Mouse (Mus musculus) WW6 (cell line): ENCODE results near the gene Psmc3.
"Not testable (repeated sequence)": the region's sequence is repeated elsewhere in the genome, so short reads cannot be mapped to it uniquely, and the experiment has no call there.

Source experiments
- DNase-seq: peaks from one replicate; pipeline ENCODE4 v3.0.0-alpha.2; 2013; ENCODE audit warnings: low read depth, low spot score

Gene Psmc3

DNA sequence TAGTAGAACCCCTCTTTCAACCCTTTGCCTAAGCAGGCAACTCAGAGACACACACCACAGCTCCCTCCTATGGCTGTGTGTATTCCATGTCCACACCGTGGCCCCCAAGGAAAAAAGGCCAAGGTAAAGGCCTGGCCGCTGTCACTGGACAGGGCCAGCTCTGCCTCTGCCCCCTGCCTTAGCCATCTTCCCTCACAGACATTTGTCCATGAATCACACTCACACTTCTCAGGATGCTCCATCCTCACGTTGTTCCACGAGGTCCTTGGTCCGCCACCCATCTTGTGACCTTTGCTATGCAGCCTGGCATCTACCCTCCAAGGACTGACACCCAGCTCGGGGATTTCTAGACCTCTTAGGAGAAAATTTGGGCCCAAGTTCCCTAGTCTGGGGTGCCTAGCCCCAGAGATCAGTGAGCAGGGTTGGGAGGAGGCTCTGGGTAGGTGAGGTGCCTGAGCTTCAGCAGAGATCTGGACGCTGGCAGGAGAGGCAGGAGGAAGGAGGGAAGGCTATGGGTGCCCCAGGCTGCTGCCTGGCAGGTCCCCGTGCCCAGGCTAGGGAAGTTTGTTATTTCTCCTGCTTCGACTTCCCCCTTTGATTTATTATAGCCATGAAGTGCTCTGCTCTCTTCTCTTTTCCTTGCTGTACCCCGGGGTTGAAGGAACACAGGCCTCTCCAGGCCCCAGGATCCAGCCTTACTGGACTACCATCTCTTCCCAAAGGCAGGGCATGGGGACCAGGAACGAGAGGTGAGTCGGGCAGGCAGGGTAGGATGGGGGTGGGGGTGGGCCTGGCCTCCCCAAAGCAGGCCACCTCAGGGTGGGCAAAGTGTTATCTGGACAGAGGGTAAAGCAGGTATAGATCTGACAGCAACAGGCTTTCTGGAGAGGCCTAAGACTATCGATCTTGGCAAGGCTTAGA, 28.2 kb downstream of the Psmc3 start, which contains the start of gene Spi1:
TSS of gene Spi1 (plus strand) at position 616 of the 921 bp plus-strand sequence.
- no peak for DNase-seq

DNA sequence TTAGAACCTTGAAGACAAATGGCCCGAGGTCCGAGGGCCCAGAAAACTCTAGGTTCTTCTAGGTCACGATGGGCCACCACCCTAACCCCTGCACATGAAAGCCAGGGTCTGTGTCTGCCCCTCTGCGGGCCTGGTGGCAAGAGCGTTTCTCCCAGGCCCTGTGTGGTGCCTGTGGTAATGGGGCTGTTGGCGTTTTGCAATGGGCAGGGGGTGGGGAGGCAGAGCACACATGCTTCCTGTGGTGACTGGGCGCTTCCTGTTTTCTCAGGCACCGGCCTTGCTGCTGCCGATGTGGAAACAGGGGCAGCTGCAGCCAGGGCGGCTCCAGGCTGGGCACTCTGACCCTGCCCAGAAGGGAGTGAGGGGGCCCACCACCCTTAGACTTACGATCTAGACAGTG, 29.0 kb downstream of the Psmc3 start:
- no peak for DNase-seq

DNA sequence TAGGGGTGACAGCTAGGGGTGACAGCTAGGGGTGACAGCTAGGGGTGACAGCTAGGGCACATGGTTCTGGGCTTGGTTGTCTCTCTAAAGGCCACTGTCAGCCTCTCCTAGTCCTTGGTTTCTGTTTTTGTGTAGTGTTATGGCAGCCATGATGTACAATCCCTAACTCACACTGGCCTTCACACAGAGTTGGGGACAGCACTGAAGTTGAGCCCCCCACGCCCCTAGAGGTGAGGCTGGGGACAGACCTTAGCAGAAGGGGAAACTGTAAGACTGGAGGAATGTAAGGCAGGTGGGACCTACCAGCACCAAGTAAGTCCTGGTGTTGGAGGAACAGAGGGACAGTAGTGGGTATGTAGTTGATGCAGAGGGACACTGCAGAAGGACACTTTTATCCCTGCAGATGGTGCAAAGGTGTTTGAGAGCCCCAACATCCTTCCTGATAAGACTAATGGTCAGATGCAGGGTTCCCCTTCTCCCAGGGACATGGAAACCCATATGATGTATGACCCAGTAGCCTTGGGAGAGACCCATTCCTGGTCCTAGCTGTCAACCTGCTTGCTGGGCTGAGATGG, 29.6 kb downstream of the Psmc3 start:
- no peak for DNase-seq

DNA sequence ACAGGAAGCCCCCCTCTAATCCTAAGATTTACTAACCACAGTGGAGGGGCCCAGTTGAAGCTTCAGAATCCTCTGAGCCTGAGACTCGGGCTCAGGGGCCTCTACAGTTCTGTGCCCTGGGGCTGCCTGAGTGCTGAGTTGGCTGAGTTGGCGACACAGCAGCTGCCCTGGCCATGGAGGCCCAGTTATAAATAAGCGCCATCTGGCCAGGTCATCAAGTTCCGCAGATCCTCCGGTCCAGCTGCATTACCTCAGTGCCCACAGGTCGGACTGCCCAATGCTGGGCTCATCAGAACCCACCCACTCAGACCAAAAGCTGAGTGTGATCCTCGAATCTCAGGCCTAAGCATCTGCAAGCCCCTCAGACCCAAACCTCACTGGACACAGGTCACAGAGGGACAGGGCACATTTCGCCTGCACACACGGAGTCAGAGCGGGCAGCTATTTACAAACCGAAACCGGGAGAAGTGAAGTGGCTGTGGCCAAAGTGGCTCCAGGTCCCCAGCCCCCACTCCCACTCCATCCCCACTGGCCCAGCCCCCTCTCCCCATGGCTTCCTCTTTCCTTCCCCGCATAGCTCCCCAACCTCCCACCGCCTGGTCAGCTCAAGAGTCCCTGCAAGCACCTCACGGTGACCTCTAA, 30.5 kb downstream of the Psmc3 start:
- no peak for DNase-seq

DNA sequence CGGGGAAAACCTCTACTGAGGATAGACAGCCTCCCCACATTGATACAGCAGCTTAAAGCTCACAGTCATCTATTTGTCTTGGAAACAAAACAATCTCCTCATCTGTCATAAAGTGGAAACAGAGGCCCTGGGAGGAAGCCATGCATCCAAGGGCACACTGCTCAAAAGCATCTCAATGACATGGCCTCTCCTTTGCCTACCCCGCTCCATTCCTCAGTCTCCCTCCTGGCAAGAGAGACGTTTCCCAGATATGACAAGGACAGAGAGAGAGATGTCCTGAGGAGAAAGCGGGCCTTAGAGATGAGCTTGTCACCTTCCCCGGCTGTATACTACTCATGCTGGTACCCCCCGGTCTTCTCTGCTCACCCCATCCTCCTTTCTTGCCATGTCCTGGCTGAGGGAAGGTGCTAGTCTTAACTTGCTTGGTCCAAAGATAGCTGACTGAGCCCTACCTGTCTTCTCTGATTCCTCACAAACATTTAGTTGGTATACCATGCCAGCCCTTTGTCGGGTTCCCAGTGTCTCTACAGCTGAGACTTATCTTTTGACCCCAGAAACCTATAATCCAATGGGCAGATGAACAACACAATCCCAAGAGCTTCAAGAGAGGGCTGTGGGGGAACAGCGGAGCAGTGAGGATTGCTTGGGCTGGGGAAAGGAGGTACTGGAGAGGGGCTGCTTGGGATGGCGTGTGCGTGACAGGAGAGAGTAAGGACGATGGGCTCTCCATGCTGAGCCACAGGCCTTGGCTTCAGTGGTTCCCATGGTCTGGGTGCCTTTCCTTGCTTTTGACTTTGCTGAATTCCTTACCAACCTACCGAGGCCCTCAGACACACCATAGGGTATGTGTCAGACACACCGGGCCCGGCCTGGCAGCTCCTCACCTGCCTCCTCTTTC, 31.9 kb downstream of the Psmc3 start:
- DNase-seq = no peak

DNA sequence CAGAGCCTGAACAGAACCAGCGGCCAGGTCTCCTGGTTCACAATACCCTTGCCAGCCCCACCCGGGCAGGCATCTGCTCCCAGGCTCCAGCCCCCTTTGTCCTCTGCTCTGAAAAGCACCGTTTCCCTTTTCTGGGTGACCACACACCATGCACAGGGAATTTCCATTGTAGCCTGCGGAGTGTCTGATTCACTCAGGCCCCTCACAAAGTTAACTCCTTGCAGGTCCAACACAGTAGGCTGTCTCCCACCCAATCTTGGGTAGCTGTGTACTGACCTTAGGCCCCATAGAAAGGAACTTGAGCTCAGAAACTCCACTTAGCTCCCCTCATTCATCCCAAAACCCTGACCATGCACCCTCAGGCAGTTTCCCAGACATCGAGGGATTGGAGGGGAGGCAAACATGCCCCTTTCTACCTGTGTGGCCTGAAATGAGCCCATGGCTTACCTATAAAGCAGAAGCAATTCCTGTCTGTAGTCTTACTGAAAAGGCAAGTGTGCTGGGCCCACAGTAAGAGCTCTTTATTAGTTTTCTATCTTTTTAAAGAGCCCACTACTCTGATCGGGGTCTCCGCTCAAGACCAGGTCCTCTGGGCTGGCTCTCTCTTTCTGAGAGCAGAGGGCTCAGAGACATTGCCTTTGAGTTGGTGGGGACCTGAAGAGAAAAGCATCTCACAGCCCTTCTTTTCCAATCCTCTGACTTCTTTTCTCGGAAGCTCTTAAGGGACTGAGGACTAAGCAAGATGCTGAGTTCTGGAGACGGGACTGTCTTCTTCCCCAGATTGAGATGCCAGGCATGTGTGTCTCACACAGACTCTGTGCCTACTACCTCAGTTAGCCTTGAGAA, 32.8 kb downstream of the Psmc3 start:
- no peak for DNase-seq

DNA sequence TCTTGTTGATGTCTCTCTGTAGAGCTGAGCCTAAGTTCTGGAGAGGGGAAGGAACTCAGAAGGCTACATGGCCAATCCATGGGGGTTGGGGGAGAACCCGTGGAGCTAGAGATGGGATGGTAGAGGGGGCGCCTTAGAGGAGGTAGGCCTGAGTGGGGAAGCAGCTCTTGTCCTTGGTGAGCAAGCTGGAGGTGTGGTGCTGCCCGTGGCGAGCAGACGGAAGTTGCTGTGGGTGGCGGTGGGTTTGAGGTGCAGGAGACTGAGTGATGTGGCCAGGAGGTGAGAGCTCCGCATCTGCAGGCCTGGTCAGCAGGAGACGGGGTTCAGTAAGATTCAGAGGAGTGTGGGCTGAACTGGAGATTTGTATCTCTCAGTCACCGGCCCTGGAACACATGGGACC, 33.6 kb downstream of the Psmc3 start:
- no peak for DNase-seq

DNA sequence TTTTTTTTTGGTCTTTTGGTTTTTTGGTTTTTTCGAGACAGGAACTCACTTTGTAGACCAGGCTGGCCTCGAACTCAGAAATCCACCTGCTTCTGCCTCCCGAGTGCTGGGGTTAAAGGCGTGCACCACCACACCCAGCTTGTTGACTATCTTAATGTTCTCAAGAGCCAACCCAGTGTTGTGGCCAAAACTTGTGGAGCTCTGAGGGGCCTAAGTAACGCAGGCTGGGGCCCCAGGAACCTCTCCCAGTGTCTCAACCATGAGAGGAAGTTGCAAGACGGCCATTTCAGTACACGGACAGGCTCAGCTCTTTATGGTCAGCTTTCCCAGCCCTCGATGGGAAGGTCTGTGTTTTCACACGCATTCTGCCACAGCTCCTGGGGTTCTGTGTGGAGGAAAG, 35.2 kb downstream of the Psmc3 start:
- no peak for DNase-seq

DNA sequence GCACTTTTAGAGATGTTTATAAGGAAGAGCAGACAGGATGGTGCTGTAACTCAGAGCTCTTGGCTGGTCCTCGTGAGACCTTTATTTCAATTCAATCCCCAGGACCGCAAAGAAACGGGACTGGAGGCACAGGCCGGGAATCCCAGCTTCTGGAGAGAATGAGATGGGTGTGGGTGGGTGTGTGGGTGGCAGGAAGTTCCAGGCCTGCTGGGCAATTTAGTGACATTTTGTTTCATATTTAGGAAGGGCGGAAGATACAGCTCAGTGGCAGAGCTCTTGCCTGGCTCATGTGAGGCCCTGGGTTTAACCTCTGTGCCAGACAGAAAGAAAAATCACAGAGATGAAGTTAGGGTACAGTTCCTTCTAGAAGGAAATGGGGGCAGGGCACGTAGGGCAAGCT, 36.4 kb downstream of the Psmc3 start:
- DNase-seq = no peak

DNA sequence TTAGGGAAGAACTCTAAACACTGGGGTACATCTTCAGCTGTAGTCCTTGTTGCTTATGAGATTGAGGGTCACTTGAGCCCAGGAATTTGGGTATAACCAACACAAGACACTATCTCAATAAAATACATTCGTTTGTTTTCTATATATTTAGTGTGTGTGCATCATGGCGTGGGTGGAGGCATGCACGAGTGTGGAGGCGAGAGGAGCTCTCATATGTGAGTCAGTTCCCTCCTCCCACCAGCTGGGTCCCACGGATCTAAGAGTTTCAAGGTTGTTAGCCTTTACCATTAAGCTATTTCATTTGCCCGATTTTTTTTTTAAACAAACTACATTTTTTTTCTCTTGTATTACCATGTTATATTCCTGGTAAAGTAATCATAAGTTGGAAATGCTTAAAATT, 37.0 kb downstream of the Psmc3 start:
- no peak for DNase-seq

DNA sequence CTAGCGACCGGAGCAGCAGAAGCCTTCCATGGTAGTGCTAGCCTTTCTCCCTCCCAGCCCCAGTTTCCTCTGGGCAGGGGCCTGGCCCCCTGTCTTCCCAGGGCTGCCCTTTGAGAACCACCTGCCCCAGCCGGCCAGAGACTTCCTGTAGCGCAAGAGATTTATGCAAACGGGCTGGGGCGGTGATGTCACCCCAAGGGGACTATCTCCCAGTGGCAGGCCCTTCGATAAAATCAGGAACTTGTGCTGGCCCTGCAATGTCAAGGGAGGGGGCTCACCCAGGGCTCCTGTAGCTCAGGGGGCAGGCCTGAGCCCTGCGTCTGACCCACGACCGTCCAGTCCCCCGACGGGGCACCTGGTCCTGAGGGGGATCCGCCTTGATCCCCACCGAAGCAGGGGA, 42.7 kb downstream of the Psmc3 start:
- no peak for DNase-seq

DNA sequence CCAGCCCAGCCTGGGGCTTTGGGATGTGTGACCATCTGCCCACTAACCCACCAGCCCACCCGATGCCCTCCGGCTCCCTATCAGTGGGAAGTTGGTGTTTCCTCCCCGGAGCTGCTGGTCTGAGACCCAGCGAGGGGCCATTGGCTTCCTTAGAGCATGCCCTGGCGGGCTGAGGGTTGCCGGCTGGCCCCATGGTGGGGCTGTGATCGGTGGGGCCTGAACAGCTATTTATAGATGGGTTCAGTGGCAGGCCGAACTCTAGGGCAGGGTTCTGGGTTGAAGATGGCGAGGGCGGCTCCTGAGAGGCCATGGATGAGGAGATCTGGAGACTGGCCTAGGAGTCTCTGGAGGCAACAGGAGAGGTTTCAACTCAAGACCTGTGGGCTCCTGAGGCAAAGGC, 43.2 kb downstream of the Psmc3 start:
- no peak for DNase-seq

DNA sequence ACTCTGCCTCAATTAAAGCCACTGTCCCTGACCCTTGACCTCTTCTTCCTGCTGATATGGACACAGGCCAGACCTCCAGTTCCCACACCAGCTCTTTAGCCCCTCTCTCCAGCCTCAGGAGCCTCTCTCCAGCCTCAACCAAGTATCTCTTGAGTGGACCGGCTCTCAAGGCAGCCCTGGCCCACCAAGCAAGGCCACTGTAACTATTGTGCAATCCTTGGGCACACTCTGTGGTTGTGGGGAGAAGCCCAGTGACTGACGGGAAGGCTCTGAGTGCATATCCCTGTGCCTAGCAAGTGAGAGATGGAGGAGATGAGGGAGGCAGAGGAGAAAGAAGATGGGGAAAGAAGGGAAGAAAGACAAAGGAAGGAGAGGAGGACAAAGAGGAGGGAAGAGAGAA, 44.3 kb downstream of the Psmc3 start:
- DNase-seq = no peak

DNA sequence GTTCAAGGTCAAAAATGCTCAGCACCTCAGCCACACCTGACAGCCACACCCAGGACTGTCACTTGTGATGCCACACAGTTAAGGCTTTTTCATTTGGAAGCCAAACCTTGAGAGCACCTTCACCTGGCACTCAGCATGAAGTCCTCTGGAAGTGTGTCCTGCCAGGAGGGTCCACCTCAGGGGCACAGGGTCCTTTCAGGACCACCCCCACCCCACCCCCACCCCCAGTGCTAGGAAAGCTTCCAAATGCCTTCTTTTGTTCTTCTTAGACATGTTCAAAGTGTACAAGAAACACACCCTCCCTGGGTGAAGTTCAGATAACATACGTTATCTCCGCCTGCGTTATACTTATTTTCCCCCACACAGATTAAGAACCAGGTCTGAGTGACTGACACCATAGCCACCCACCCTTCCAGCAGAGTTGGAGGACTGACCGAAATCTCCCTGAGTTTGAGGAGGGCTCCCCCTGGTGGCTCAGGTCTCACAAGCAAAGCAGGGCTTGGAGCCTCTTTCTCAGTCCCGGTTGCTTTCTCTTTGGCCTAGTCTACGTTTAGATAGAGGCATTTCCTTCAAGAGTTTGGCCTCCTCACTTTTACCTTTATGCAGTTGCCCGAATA, 47.4 kb downstream of the Psmc3 start:
- DNase-seq = peak; percentile 53

DNA sequence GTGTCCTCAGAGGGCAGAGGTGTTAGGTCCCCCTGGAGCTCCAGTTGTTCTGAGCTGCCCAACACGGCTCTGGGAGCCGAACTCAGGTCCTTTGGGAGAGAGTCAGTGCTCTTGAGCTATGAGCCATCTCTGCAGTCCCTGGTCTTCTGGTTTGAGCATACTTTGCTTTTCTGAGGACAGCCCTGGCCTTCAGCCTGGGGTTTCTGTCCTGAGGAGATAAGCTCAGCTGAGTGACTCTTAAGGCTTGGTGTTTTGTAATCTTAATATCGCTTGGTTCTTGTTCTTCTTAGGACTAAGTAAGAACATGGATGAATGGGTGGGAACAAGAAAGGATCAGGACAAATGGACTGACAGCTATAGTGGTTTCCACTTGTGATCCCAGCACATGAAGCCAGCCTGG, 54.3 kb downstream of the Psmc3 start:
- DNase-seq = no peak

DNA sequence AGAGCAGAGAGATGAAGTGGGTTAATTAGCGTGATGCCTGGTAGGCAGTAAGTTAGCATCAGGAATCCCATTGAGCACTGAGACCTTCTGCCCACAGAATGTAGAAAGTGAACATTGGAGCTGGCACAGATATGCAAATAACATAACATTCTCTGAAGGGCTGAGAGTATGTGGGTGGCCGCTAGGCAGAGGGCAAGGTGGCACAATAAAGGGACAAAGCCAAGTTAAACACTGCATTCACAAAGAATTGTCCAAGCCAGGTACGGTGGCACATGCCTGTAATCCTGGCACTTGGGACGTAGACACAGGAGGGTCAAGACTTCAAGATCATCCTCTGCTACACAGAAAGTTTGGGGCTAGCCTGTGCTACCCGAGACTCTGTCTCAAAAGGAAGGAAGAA, 55.4 kb downstream of the Psmc3 start:
- no peak for DNase-seq

DNA sequence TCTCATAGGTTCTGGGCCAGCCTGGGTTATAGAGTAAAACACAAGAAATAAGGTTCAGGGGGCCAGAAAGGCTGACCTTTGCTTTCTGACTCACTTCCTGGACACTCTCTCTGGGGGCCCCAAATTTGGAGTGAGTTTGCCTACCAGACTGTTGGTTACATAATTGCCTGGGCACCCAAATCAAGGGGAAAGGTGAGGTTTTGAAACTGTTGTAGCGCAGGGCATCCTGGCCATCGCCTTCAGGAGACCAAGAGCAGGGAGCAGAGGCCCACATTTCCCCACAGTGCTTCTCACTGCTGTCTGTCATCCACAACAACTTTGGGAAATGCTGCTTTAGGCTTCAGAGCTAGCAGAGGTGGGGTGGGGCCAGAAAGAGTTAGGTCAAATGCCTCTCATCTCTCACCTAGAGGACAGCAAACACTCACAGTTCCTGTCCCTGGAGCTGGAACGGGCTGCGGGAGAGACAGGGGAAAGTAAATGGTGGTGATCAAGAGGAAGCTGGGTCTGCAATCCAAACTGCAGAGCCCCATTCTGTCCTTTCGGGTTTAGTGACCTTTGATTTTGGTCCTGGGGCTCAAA, 56.1 kb downstream of the Psmc3 start:
- no peak for DNase-seq

DNA sequence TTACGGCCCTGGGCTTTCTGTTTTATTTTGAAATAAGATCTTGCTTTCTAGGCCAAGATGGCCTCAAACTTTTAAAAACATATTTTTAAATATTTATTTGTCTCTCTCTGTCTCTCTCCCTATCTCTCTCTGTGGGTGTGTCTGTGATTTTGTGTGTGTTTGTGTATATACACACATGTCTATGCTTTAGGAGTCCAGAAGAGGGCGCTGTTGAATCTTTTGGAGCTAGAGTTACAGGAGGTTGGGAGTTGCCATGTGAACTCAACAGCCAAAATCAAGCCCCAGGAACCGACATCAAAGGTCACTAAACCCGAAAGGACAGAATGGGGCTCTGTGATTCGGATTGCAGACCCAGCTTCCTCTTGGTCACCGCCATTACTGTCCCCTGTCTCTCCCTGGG, 56.6 kb downstream of the Psmc3 start:
- no peak for DNase-seq

DNA sequence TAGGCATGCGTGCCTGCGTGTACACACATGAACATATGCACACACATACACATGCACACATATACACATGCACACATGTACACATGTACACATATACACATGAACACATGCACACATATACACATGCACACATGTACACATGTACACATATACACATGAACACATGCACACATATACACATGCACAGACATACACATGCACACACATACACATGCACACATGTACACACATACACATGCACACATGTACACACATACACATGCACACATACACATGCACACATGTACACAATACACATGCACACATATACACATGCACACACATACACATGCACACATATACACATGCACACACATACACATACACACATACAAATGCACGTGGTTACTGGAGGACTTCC, 58.0 kb downstream of the Psmc3 start:
- DNase-seq = not testable (repeated sequence)

DNA sequence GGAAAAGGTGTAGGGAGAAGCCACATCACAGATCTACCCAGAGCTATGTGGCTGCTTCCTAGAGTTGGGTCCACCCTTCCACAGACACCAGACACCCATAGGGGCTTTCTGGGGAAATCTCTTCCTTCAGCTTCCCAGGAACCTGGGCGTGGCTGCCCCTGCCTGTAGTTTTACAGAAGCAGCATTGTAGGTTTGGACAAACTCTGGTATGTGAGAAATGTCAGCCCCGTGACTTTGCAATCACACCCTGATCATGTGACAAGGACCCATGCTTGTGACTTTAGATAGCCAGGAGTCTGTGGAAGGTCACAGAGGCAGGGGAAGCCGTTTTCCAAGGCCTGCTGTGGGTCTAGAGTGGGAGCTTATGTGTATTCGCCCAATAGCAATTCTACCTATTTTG, 58.7 kb downstream of the Psmc3 start:
- DNase-seq = no peak
